Mouse (Mus musculus): ENCODE measurements around the gene Klhdc8a. TPM values are rescaled to one million over a fixed set of nuclear protein-coding genes. Genes with fewer than 3 reads are reported as not detected.

The Klhdc8a gene
- total RNA-seq, 2 experiments from 2014 or later: not detected

DNA sequence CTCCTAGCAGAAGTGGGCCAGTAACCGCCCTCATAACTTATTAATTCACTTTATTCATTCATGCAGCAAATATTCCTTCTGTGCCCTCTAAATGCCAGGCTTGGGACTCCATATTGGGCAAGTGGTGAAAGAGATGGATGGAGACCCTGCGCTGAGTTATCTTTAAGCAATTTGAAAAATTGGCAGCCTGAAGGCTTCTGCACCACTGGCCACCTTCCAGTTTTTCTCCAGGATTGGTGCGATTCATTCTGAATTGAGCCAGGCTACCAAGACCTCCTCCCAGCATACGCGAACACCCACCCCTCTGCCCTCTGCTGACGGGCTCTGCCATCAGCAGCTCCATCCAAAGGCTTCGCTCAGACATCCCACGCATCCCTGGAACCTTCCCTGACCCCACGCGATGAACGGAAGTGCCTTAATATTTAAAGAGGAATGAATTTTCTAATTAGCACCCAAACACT lies 10.4 kb upstream of the Klhdc8a start:
- ATAC-seq (replicated peaks; ENCODE audit: low FRiP score, poor library complexity, severe bottlenecking): no peak

DNA sequence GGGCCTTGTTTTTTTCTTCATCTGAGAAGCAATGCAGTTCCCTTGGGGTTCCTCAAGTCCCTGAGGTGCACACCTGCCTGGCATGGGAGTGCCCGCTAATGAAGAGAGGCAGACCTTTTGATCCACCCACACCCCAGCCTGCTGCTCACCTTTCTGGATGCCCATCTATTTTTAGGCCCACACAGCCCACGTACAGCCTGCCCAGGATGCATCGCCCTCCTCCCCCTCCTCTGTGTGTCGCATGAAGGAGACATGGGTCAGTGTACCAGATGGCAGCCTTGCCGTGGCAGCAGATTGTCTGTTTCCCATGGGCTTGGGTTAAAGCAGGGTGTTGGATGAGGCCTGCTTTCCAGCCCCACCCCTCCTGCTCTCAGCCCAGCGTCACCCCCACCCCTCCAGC lies 8.5 kb upstream of the Klhdc8a start:
- no peak for ATAC-seq (replicated peaks; ENCODE audit: low FRiP score, poor library complexity, severe bottlenecking)

DNA sequence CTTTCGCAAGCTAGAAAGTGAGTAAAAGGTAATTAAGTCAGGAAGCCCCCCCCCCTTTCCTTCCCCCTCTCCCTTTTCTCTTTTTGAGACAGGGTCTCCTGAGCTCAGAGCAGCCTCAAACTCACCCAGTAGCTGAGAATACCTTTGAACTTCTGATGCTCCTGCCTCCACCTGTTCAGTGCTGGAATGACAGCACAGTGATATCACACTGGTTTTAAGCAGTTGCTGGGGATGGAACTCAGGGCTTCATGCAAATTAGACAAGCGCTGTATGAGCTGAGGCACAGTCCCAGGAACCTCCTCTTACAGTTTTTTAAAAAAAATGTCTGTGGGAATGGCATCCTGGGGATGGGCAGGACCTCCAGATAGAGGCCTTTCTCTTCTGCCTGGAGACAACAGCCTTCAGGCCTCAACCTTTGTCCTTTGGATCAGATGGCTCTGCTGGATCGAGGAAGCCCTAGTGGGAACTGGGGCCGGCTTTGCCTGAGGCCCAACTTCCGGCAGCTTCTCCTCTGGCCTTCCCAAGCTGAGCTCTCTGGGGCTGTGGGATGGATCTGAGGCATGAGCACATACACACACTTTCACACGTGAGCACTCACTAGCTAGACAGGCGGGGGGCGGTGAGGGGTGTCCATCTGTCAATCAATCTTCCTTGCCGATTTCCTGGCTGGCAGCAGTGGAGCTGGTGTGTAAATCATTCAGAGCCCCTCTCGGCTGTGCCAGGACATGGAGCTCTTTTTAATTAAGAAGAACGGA lies 7.3 kb upstream of the Klhdc8a start:
- ATAC-seq (replicated peaks; ENCODE audit: low FRiP score, poor library complexity, severe bottlenecking): no peak

GRCm38 (mm10) chr1:132291706-132292105 lies 6.7 kb upstream of the Klhdc8a start:
- ATAC-seq (replicated peaks; ENCODE audit: low FRiP score, poor library complexity, severe bottlenecking): no peak

DNA sequence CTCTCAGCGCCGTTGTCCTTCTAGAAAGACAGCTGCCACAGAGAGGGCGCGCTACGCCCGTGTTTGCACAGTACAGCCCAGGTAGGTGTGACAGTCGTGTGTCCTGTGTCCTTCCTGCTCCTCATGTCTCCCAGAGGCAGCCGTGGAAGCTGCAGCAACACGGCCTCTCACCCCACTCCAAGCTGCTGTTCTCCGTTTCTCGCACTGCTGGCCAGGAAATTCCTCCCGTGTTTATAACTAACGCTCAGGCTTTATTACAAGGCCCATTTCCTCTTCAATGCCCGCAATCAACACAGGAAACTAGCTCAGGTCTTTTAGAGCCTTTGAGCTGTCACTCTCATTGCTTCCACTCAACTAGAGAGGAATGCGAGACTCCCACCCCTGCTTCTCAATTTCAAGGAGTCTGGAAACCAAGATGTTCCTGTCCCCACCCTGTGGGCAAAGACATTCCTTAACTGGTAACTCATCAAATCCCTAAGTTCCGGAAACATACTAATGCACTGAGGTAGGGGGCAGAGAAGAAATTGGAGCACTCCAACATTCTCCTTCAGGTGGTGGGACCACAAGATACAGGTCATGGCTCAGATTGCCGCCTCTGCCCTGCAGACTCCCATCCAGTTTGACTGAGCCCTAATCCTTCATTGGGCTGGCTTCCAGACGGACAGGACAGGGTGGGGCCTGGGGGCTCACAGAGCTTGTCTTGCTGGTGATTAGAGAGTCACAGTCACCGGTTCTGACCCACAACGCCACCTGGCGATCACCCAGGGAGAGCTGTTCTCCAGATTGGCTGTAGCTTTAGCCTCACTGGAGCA lies 5.9 kb upstream of the Klhdc8a start:
- ATAC-seq (replicated peaks; ENCODE audit: low FRiP score, poor library complexity, severe bottlenecking): no peak

- no peak for ATAC-seq (replicated peaks; ENCODE audit: low FRiP score, poor library complexity, severe bottlenecking)
Observed at GRCm38 (mm10) chr1:132295506-132295905, 2.9 kb upstream of the Klhdc8a start.

- ATAC-seq (replicated peaks; ENCODE audit: low FRiP score, poor library complexity, severe bottlenecking): no peak
Observed at GRCm38 (mm10) chr1:132296051-132296450, 2.4 kb upstream of the Klhdc8a start.

- no peak for ATAC-seq (replicated peaks; ENCODE audit: low FRiP score, poor library complexity, severe bottlenecking)
Observed at GRCm38 (mm10) chr1:132298801-132299464, 507 bp downstream of the Klhdc8a start.

DNA sequence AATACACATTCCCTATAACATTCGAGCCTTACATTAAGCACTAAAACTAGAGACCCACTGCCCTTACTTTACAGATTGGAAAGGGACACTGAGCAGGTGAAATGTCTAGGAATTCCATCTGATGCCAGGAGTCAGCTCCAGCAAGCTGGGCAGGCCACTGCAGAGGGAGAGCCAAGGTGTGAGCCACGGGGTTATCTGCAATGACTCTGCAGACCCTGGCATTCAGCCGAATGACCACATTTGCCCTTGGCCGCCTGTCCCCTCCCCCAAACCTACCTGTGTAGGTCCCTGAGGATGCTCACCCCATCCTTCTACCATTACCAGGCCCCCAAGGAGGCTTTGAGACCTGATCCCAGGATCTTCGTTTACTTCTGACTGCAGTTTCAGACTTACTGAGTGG lies 1.3 kb downstream of the Klhdc8a start:
- no peak for ATAC-seq (replicated peaks; ENCODE audit: low FRiP score, poor library complexity, severe bottlenecking)

- ATAC-seq (replicated peaks; ENCODE audit: low FRiP score, poor library complexity, severe bottlenecking): no peak
Observed at GRCm38 (mm10) chr1:132301242-132301641, 2.8 kb downstream of the Klhdc8a start.

DNA sequence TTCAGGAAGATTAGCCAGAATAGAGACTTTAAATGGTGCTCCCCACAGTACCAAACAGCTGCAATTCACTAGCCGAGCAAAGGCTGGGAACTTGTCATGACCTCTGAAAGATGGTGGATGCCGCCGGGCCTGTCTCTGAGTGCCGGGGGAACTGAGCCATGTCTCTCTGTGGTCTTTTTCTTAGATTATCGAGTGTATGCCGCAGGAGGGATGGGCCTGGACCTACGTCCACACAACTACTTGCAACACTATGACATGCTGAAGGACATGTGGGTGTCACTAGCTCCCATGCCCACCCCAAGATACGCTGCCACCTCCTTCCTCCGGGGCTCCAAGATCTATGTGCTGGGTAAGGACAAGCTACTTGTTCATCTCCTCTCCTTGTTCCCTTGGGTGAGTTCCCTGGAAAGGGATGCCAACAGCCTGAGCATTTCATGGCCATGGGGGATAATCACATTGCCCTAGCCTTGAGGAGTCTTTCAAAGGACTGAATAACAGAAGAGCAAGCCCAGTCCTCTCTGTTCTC lies 4.0 kb downstream of the Klhdc8a start:
- no peak for ATAC-seq (replicated peaks; ENCODE audit: low FRiP score, poor library complexity, severe bottlenecking)

DNA sequence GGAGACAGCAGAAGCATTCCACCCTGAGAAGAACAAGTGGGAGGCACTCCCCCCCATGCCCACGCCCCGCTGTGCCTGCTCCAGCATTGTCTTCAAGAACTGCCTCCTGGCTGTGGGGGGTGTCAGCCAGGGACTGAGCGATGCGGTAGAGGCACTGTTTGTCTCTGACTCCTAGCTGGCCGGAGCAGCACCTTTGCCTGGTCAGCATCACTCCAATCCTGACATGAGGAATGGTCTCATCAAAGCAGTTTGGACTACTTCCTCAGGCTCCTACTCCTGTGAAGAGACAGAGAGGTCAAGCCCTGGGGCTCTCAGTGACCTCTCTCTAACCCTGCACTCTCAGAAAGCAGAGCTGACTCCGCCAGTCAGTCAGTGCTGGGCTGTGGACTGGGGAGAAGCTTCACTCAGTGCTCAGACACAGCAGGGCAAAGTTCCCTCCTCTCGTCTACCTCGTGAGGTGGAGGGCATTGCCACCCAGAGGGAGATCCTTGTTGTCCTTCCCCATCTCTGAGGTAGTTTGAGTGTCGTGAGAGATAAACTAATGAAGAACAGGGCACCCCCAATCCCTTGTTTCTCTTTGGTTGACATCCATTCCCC lies 6.3 kb downstream of the Klhdc8a start:
- ATAC-seq (replicated peaks; ENCODE audit: low FRiP score, poor library complexity, severe bottlenecking): no peak

GRCm38 (mm10) chr1:132306160-132306559 lies 7.7 kb downstream of the Klhdc8a start:
- no peak for ATAC-seq (replicated peaks; ENCODE audit: low FRiP score, poor library complexity, severe bottlenecking)

DNA sequence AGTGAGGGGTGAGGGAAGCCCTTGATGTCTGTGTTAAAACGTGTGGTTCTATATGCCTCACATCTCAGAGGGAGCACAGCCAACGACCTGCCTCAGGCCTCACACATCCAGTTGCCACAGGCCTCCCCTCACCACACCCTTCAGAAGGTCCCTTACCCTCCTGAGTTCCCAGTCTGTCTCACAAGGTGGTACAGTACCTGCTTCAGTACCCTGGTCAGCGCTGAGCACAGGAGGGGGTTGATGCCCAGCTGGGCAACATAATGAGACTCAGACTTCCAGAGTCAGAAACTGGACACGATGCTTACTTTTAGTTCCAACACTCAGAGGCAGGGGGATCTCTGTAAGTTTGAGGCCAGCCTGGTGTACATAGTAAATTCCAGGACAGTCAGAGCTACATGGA lies 8.4 kb downstream of the Klhdc8a start:
- ATAC-seq (replicated peaks; ENCODE audit: low FRiP score, poor library complexity, severe bottlenecking): no peak

GRCm38 (mm10) chr1:132307962-132308361 lies 9.5 kb downstream of the Klhdc8a start:
- ATAC-seq (replicated peaks; ENCODE audit: low FRiP score, poor library complexity, severe bottlenecking): no peak

DNA sequence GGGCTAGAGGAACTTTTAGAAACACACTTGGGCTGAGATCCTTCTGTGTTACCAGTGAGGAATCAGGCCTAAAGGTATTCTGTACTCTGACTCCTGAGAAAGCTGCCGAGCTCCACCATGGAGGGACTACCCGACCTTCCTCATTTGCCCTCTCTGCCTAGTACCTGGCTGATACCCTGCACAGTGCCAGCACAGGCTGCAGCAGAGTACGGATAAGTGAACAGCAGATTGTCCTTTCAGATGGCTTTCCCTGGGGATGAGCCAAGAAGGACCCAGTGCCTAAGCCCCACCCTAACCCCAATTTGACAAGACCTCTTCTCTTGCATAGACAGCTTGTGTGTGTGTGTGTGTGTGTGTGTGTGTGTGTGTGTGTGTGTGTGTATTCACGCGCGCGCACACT lies 10.2 kb downstream of the Klhdc8a start:
- no peak for ATAC-seq (replicated peaks; ENCODE audit: low FRiP score, poor library complexity, severe bottlenecking)

GRCm38 (mm10) chr1:132310754-132311153 lies 12.3 kb downstream of the Klhdc8a start:
- no peak for ATAC-seq (replicated peaks; ENCODE audit: low FRiP score, poor library complexity, severe bottlenecking)

- ATAC-seq (replicated peaks; ENCODE audit: low FRiP score, poor library complexity, severe bottlenecking): no peak
Observed at GRCm38 (mm10) chr1:132311174-132311859, 12.9 kb downstream of the Klhdc8a start.

GRCm38 (mm10) chr1:132312043-132312442 lies 13.6 kb downstream of the Klhdc8a start:
- no peak for ATAC-seq (replicated peaks; ENCODE audit: low FRiP score, poor library complexity, severe bottlenecking)

All from erythroid progenitor cell, adult 5-6 weeks (primary cell).